Mouse (Mus musculus) layer of hippocampus, postnatal 10 days (tissue): ENCODE data around the gene Lhx6. TPM values are rescaled to one million over a fixed set of nuclear protein-coding genes. Genes with fewer than 3 reads are reported as not detected.
"Not testable (repeated sequence)": the region's sequence is repeated elsewhere in the genome, so short reads cannot be mapped to it uniquely, and the experiment has no call there.

Experiments
- DNase-seq, 2 experiments: peaks; one replicate each; pipeline ENCODE4 v3.0.0; 2021; ENCODE audit warnings: low spot score in 2 of 2
- long read RNA-seq: library from polyadenylated mRNA; stranded (forward); transcript quantifications from one replicate; pipeline ENCODE4 v2.0.0, GENCODE M21; 2023
- total RNA-seq, 2 experiments: library from RNA; stranded (reverse); gene quantifications; 2 replicates each; pipeline ENCODE4 v1.2.3; 2021

Lhx6 gene
- 10 to 100 TPM; 21.7 to 26.5 TPM for total RNA-seq
- long read RNA-seq, partial matches to known transcripts, result 7 of 25 reads
- long read RNA-seq, other reads (novel, unspliced or antisense), result 13 of 25 reads

DNA sequence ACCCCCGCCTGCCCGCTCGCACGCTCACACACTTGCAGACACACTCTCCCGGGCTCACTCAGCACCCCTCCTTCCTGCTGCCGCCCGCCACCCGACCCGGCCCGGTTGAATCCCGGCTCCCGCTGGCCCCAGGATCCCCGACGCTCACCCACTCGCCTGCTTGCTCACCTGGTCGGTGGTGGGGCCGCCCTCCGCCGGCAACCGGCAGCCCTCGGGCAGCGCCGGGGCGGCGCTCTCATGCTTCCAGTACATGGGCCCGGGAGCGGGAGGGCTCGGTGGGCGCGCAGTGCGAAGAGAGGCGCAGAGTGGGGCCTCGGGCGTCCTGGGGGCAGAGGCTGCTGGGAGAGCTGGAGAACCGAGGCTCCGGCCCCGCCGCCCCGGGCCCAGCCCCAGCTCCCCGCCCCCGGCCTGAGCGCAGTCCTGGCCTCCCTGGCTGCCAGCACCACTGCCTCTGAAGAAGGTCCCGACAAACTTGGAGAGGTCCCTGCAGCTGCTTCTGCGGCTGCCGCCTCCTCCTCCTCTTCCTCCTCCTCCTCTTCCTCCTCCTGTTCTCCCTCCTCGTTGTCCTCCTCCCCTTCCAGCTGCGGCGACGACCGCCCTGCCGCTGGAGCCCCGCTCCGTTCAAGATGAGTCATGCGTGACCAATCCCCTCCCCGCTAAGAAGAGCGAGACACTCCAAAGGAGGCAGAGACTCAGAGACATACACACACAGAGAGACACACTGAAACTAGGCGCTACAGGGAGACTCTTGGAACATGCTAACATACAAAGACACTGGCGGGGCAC, at the start of gene Lhx6:
Gene Lhx6 (minus strand): TSS at position 453 of the 786 bp plus-strand sequence.
- DNase-seq, result no peak

DNA sequence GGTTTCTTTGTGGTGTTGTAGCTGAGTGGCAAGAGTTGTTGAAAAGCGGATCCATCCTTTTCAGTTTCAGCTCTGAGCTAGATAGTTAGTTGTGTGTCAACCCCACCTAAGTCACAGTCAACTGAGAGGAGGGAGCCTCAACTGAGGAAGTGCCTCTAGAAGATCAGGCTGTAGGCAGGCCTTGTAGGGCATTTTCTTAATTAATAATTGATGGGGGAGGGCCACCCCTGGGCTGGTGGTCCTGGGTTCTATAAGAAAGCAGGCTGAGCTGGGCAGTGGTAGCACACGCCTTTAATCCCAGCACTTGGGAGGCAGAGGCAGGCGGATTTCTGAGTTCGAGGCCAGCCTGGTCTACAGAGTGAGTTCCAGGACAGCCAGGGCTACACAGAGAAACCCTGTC, 47.2 kb upstream of the Lhx6 start:
- DNase-seq, result not testable (repeated sequence)

DNA sequence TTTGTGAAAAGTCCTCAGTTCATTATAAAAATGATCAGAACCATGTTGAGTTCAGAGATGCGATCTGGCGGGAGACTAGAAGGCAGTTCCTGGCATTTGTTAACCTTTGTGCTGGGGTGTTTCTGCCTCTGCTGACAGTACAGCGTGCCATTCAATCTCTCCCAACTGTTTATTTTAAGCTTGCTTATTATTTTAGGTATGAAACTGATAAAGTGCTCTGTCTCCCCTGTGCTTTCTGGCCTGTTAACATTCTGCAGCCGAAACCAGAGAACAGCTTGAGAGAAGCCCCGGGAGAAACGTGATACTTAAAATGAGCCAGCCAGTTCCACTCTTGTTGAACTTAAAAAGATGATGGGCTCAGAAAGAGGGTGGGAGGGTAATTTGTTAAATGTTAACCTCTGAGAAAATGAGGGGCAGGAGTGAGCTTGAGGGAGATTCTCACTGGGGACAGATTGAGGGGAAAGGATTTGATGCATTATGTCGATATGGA, 43.7 kb upstream of the Lhx6 start:
- DNase-seq, result no peak

- no peak for DNase-seq
These were observed 33.9 kb upstream of the Lhx6 start for GRCm38 (mm10) chr2:36139096-36139495.

DNA sequence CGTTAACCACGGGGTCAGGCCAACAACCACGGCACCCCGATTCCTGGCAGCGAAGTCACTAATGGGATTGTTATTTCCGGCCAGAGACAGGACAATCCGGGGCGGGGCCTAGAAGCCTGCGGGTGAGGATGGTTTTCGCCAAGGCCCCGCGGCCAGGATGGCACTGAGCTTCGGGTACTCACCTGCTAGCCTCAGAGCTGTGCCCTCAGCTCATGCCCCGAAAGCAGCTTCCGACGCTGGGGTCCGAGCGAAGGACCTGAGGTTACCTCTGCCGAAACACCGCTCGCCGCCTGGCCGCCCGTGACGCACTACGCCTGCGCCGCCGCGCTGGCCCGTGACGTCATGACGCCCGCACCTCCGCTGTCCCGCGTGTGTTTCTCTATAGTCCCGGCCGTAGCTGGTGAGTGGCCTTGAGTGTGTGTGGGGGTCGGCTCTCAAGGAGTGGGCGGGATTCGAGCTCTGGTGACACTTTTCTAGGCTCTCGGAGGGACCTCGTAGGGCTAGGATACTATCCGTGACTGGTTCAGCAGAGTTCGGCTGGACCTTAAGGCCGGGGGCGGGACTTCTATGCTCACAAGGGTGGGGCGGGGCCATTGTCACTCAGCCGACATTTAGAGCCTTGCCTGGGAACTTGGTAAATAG, 31.2 kb upstream of the Lhx6 start, which contains the start of the genes Mrrf and Rbm18:
Gene Mrrf (plus strand): TSS at position 90 of the 642 bp plus-strand sequence.
Gene Rbm18 (minus strand): TSS at position 474 of the 642 bp plus-strand sequence.
- peak; percentile 94 to 95 for DNase-seq

DNA sequence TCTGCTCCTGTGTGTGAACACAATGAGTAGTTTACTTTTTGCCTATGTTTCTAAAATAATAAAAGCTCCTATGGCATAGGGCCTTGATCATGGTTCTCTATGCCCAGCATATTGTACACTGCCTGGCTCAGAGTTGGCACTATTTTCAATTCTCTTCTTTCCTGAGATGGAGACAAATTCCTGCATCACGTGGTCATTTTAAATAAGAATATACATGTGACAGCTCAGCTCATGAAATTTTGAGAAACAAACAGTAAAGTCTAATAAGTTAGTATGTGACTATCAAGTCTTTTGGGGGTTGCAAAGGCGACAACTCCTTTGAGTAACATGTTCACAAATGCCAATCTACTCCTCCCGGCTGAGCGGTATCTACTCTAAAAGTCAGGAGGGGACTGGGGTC, 30.7 kb upstream of the Lhx6 start:
- DNase-seq, result no peak

- DNase-seq, result no peak
These were observed 23.8 kb upstream of the Lhx6 start for GRCm38 (mm10) chr2:36129051-36129450.

DNA sequence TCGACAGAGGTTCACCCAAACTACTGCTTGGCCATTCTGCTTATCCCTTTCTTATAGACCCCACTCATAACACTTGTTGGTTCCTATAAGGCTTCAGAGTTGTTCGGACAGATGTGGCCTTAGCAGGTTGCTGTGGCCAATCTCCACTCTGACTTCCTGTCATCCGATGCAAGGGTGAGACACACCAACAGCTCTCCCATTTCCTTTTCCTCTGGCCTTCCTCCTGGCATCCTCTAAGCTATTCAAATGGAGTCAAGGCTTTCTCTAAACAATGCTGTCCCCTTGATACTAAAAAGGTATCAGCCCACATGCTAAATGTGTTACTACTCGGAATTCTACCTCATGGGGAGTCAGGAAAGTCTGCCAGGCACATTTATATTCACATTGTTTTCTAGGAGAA, 22.8 kb upstream of the Lhx6 start:
- no peak for DNase-seq

DNA sequence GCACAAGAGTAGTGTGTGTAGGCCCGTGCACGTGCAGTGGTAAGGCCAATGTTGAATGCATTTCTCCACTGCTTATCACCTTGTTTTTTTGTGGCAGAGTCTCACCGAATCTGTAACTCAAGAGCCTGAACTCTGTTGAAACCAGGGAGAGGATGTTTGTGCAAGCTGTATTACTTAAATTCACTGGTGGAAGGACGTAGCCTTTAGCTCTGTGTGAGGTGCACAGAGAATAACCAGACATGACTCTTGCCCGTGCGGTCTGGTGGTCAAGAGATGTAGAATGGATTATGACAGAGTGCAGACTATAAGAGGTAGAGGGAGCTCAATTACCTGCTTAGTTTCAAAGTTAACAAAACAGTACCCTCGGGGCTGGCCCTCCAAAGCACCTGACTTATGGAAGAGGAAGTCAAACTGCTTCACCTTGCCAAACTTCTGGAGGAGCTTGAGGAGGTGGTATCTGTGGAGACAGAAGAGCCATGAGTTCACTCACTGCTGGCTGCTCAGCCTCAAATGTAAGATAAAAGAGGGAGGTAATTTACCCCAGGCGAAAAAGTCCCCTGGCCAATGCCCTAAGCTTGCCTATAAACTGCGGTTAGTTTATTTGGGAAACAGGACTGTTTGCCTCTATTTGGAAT, 21.7 kb upstream of the Lhx6 start:
- DNase-seq, result no peak

GRCm38 (mm10) chr2:36112632-36113031, 7.4 kb upstream of the Lhx6 start:
- no peak for DNase-seq

- DNase-seq, result no peak
These were observed 3.4 kb upstream of the Lhx6 start for GRCm38 (mm10) chr2:36108615-36109014.

- no peak for DNase-seq
These were observed 712 bp downstream of the Lhx6 start for GRCm38 (mm10) chr2:36104436-36104955.

- DNase-seq, result no peak
These were observed 1.4 kb downstream of the Lhx6 start for GRCm38 (mm10) chr2:36103555-36104367.

DNA sequence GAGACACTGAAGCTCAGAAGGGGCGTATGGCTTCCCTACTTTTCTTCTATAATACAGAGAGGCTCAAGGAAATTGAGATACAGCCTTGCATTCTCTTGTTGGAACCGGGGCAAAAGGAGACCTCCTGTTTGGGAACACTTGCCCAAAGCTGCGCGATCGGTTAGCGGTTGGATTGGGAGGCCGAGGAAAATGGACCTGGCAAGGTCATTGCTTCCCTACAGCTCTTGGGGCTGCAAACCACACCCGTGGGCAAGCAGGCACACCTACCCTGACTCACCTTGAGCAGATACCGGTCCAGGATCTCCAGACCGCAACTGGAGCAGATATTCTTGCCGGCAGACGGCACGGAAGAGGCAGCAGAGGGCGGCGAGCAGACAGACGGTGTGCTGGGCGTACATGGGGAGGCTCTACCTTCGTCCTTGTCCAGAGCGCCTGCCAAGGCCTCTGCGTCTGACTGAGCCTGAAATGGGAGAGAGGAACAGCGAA, 2.1 kb downstream of the Lhx6 start:
- DNase-seq, result no peak

GRCm38 (mm10) chr2:36102559-36102946, 2.7 kb downstream of the Lhx6 start:
- no peak for DNase-seq

DNA sequence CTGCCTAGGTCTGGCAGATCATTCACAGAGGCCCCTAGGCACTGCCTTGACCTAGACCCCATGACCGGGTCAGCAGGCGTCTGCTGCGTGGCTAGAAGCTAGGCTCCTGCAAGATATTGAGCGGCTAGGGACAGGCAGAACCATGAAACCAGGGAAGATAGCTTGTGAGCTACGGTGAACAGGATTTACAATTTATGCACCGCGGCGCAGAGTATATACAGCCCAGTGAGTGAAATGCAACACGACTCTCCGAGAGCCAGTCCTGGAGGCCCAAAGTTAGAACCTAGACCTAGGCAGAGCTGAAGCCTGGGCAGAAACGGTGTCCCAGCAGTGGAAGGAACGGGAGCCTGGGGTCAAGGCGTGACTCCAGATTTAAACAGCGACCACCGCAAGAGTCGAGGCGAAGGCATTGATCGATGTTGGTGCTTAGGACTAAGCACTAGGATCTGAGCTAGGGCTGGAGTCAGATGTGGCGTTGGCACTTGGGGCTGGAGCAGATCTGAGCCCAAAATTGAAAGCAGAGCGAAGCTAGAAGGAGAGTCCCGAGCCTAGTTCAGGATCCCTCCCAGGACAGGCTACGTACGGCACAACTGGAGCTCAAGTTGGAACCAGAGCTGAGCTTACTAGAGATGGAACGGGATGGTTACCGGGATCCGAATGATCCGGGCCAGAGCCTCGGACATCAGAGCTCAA, 3.2 kb downstream of the Lhx6 start:
- DNase-seq, result no peak

DNA sequence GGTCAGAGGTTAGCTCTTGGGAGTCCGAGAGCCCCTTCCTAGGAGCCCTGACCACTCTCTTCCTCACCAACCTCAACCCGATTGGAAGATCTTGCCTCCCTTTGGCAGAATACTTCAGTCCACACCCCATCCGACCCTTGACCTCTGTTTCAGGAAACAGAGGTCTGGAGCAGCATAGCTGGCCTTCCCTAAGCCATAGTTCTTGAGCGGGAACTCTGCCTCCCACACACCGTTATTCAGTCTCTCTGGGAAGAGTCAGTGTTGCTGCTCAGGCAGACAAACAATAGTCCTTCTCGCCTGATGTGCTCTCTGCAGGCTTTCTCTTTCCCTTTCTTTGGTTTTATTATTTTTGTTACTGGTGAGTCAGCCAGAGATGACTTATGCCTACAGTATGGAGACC, 5.5 kb downstream of the Lhx6 start:
- DNase-seq, result no peak

DNA sequence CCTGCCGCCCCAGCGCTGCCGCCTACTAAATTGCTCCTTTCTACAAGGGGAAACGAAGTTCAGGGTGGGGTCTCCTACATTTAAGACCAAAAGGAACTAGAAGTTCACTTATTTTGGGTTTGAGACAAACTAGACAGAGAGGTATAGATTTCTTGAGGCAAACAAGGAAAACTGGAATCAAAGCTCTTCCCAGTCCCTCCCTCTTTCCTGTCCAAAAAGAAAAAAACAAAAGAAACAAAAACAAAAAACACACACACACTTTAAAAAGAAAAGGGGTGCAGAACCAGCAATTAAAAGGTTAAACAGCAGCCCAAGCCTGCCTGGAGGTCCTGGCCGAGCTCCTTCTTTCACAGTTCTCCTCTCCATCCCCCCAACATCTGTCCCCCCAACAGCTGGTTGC, 7.2 kb downstream of the Lhx6 start:
- DNase-seq, result no peak

DNA sequence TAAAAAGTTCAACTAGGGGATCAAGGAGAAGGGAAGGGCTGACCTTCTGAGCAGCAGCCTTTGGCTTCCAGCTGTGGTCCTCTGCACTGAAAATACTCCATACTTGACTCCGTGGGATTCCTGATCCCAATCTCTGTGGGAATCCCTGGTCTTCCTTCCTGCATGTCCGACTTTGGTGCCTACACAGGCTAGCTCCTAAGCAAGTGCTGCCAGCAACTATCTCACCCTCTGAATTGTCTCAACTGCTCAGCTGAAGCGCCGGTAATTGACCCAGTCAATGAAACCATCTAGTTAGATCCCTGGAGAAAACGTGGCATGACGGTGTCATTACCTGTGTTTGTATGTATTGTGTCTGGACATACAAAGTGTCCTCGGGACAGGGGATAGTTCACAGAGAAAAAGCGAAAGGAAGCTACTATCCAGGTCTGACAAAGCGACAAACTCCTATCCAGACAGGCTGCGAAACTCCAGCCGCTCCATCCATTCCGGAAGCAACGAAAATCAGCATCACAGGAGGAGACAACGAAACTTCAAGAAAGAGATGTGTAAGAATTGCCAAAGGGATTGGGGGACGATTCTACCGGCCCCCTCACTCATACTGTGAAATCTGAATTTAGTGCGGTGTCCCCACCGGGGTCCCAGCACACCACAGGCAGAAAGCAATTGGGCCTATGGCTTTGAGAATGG, 7.9 kb downstream of the Lhx6 start:
- no peak for DNase-seq
